Mouse (Mus musculus): Measurements from ENCODE around the gene Ppp2ca. TPM values are rescaled to one million over a fixed set of nuclear protein-coding genes. Genes with fewer than 3 reads are reported as not detected.
"Not testable (repeated sequence)": the region's sequence is repeated elsewhere in the genome, so short reads cannot be mapped to it uniquely, and the experiment has no call there.

Gene Ppp2ca
- polyA plus RNA-seq, 1 experiment from 2014 or later: 130 TPM

DNA sequence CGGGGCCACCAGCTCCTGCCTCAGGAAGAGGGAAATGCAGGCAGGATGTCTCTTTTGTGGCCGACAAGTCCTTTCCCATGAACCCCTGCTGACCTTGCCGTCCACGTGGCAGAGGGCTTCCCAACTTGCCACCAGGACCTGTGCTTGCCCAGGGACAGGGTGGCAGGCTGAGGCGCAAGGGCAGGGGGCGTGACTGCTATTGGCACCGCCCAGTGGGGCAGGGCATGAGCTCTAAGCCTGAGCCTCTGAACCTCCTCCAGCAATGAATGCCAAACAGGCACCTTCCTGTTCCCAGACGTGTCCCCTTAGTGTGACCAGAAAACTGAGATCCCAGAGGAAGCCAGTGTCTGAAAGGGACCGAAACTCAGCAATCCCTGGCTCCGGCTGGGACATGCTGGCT, 65.4 kb downstream of the Ppp2ca start:
- 35% methylated on average over 10 of the region's 10 CpGs for WGBS
- Histone ChIP-seq H3K27me3 (ENCODE audit: control insufficient read depth, insufficient read depth, low read length) (peaks cover 17% of the 10 kb centered on the region), H3K4me2 (ENCODE audit: low read depth, low read length) (no peak overlapping the region), H3K36me3 (replicated peaks; ENCODE audit: control insufficient read depth, insufficient read depth, low read depth, low read length) (no peaks in the 10 kb centered on the region), H3K27ac (replicated peaks; ENCODE audit: low read depth, low read length) (no peak overlapping the region), H3K4me1 (ENCODE audit: control insufficient read depth, insufficient read depth, low read length) (no peaks in the 10 kb centered on the region), H3K9ac (replicated peaks; ENCODE audit: low read length) (no peak overlapping the region), H3K4me3 (ENCODE audit: low read depth, low read length) (no peak overlapping the region), H3K9me3 (replicated peaks; ENCODE audit: control insufficient read depth, low read length) (no peaks in the 10 kb centered on the region)
- ATAC-seq (replicated peaks; ENCODE audit: insufficient number of reproducible peaks, low FRiP score, low TSS enrichment, low read depth) (no peak), DNase-seq (ENCODE audit: low spot score) (no peak)

DNA sequence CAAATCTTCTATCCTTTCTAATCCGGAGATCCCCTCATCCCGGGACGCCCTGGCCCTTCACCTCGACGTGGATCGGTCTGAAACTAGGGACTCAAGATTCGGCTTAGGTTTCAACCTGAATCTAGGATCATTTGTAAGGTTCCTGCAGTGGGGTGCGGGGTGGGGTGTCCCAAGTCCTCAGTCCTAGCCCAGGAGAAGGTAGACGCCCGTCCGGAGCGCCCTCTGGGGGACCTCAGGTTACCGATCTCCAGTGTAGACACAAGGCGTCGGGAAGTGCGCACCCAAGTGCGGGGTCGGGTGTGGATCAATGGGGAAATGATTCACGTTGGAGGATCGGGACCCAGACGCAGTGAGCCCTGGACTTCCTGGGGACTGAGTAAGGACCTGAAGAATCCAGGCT, 68.6 kb downstream of the Ppp2ca start:
- WGBS: 2% methylated on average over 21 of the region's 21 CpGs

DNA sequence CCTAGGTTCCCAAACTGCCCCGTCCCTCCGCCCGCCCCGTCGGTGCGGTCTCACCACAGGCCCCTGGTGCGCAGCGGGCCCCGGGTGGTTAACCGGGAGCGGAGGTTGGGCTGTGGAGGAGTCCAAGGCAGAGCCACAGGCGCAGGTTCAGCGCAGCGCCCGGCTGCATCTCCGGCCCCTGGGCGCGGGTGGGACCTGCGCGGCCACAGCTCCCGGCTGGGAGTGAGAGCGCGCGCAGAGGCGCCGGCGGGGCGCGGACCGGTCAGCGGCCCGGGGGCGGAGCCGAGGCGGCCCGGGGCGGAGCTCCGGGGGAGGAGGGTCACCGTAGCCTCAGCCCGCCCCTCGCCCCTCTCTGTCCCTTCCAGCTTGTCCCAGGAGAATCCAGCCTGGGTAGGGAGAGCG, 69.4 kb downstream of the Ppp2ca start:
- H3K4me2 ChIP-seq (ENCODE audit: low read depth, low read length): peak overlapping the region; percentile 71
- peak overlapping the region; percentile 38 for H3K4me3 ChIP-seq (ENCODE audit: low read depth, low read length)
- not testable (repeated sequence) for H3K27ac ChIP-seq (replicated peaks; ENCODE audit: low read depth, low read length); H3K4me1 ChIP-seq (ENCODE audit: control insufficient read depth, insufficient read depth, low read length); H3K9ac ChIP-seq (replicated peaks; ENCODE audit: low read length); H3K9me3 ChIP-seq (replicated peaks; ENCODE audit: control insufficient read depth, low read length); H3K36me3 ChIP-seq (replicated peaks; ENCODE audit: control insufficient read depth, insufficient read depth, low read depth, low read length)
- DNase-seq (ENCODE audit: low spot score) (peak; percentile 7), ATAC-seq (replicated peaks; ENCODE audit: insufficient number of reproducible peaks, low FRiP score, low TSS enrichment, low read depth) (peak; percentile 65)
- peaks cover 17% of the 10 kb centered on the region for H3K27me3 ChIP-seq (ENCODE audit: control insufficient read depth, insufficient read depth, low read length)
- WGBS: under 1% methylated on average over 21 of the region's 42 CpGs

More for the DNA sequence above, 68.6 kb downstream of the Ppp2ca start:
- Histone ChIP-seq H3K27me3 (ENCODE audit: control insufficient read depth, insufficient read depth, low read length) (peaks cover 17% of the 10 kb centered on the region), H3K9me3 (replicated peaks; ENCODE audit: control insufficient read depth, low read length) (no peaks in the 10 kb centered on the region), H3K4me3 (ENCODE audit: low read depth, low read length) (no peak overlapping the region), H3K4me1 (ENCODE audit: control insufficient read depth, insufficient read depth, low read length) (no peaks in the 10 kb centered on the region), H3K9ac (replicated peaks; ENCODE audit: low read length) (no peak overlapping the region), H3K36me3 (replicated peaks; ENCODE audit: control insufficient read depth, insufficient read depth, low read depth, low read length) (no peaks in the 10 kb centered on the region), H3K4me2 (ENCODE audit: low read depth, low read length) (no peak overlapping the region), H3K27ac (replicated peaks; ENCODE audit: low read depth, low read length) (no peak overlapping the region)
- no peak for ATAC-seq (replicated peaks; ENCODE audit: insufficient number of reproducible peaks, low FRiP score, low TSS enrichment, low read depth)
- DNase-seq (ENCODE audit: low spot score): peak; percentile 9

DNA sequence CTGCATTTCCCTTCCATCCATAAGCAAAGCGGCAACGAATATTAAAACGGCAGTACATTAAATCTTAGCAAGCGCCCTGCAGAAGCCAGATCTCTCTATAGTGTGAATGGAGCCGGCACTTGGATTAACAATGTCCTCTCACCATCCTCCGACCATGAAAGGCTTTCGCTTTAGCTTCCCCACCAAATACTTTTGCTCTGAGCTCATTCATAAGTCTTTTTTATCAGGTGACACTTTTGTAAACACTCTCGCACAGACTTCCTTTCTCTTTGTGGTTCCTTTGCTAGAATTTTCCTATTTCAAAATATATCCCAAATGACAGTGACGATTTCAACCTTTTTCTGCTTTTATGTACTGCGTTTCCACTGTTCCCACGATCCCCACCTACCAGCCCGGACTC, 70.0 kb downstream of the Ppp2ca start:
- DNase-seq (ENCODE audit: low spot score): peak; percentile 14

More for the DNA sequence above, 70.0 kb downstream of the Ppp2ca start:
- WGBS: 25% methylated on average over 12 of the region's 12 CpGs
- Histone ChIP-seq H3K27ac (replicated peaks; ENCODE audit: low read depth, low read length) (no peak overlapping the region), H3K4me1 (ENCODE audit: control insufficient read depth, insufficient read depth, low read length) (no peaks in the 10 kb centered on the region), H3K9ac (replicated peaks; ENCODE audit: low read length) (no peak overlapping the region), H3K4me3 (ENCODE audit: low read depth, low read length) (peak overlapping the region; percentile 38), H3K9me3 (replicated peaks; ENCODE audit: control insufficient read depth, low read length) (no peaks in the 10 kb centered on the region), H3K4me2 (ENCODE audit: low read depth, low read length) (peak overlapping the region; percentile 71), H3K27me3 (ENCODE audit: control insufficient read depth, insufficient read depth, low read length) (peaks cover 17% of the 10 kb centered on the region), H3K36me3 (replicated peaks; ENCODE audit: control insufficient read depth, insufficient read depth, low read depth, low read length) (no peaks in the 10 kb centered on the region)
- ATAC-seq (replicated peaks; ENCODE audit: insufficient number of reproducible peaks, low FRiP score, low TSS enrichment, low read depth): no peak

Small RNA genes within 50 kb of the gene (microRNA-seq; reads per million reads assigned to microRNA genes)
- gene Gm24157 (ENCODE audit: borderline number of aligned reads) (not detected), gene Mir3061 (ENCODE audit: borderline number of aligned reads) (16.5 reads per million, percentile 18 among the genes with 10 or more reads in this experiment)

Other genes starting within 250 kb of the Ppp2ca start
- gene Jade2, start 241.0 kb upstream of the Ppp2ca start, polyA plus RNA-seq (2014; fragmentation: Nextera tagmentation; extraction: Ambion mirVana): 0.26 and 0.52 TPM in 2 replicates
- gene Cdkn2aipnl, start 131.0 kb upstream of the Ppp2ca start, polyA plus RNA-seq (2014; fragmentation: Nextera tagmentation; extraction: Ambion mirVana): 142 and 147 TPM in 2 replicates
- 178 and 192 TPM in 2 replicates for gene Ube2b, start 97.9 kb upstream of the Ppp2ca start, polyA plus RNA-seq (2014; fragmentation: Nextera tagmentation; extraction: Ambion mirVana)
- 9.4 and 9.5 TPM in 2 replicates for gene Cdkl3, start 94.5 kb upstream of the Ppp2ca start, polyA plus RNA-seq (2014; fragmentation: Nextera tagmentation; extraction: Ambion mirVana)
- gene Olfr1373, start 46.8 kb downstream of the Ppp2ca start, polyA plus RNA-seq (2014; fragmentation: Nextera tagmentation; extraction: Ambion mirVana): not detected in 2 replicates
- gene Olfr1371, start 115.3 kb downstream of the Ppp2ca start, polyA plus RNA-seq (2014; fragmentation: Nextera tagmentation; extraction: Ambion mirVana): not detected in 2 replicates
- gene Skp1a, start 133.3 kb downstream of the Ppp2ca start, polyA plus RNA-seq (2014; fragmentation: Nextera tagmentation; extraction: Ambion mirVana): 1,096 and 1,177 TPM in 2 replicates
- 9.2 and 9.8 TPM in 2 replicates for gene Tcf7, start 184.3 kb downstream of the Ppp2ca start, polyA plus RNA-seq (2014; fragmentation: Nextera tagmentation; extraction: Ambion mirVana)

Measured in embryonic facial prominence, embryonic 11.5 days (tissue).